Mouse (Mus musculus) lung, adult 2 months (tissue): ENCODE results near the gene Olfr745. TPM values are rescaled to one million over a fixed set of nuclear protein-coding genes. Genes with fewer than 3 reads are reported as not detected.

ENCODE experiments used
- DNase-seq: peaks from one replicate; pipeline ENCODE4 v3.0.0; 2022
- H3K4me1 ChIP-seq: fragments of 200-500 bp; 2 replicates; pipeline ENCODE4 v1.6.1; 2011; ENCODE audit warnings: low read length; ENCODE audit not compliant: control insufficient read depth, insufficient read depth
- H3K4me3 ChIP-seq: fragments of 200-500 bp; replicated peaks from 2 replicates; pipeline ENCODE3; 2011; ENCODE audit warnings: low read depth, mild to moderate bottlenecking, control low read depth, low read length; ENCODE audit errors: extremely low read depth
- CTCF ChIP-seq: fragments of 200-500 bp; IDR thresholded peaks from 2 replicates; pipeline ENCODE4 v1.5.1; 2011; ENCODE audit warnings: mild to moderate bottlenecking, low read length, control low read depth; ENCODE audit not compliant: insufficient read depth
- POLR2A ChIP-seq: fragments of 200-500 bp; IDR thresholded peaks from 2 replicates; pipeline ENCODE4 v1.6.1; 2011; ENCODE audit warnings: low read depth, mild to moderate bottlenecking, control low read depth, low read length, borderline replicate concordance; ENCODE audit errors: extremely low read depth
- WGBS: fragments of 180-500 bp; shearing (Covaris S2); methylation state at CpG from one replicate; pipeline ENCODE4 v1.1.7; 2018; 5-methylcytosine and 5-hydroxymethylcytosine counted together
- polyA plus RNA-seq: library from polyadenylated mRNA; depleted of rRNA; stranded (reverse); fragments of >200 nt; gene quantifications from 2 replicates; pipeline ENCODE4 v1.2.3, GENCODE M21; 2012; rRNA removed

Gene Olfr745
- polyA plus RNA-seq, result not detected in 2 replicates

DNA sequence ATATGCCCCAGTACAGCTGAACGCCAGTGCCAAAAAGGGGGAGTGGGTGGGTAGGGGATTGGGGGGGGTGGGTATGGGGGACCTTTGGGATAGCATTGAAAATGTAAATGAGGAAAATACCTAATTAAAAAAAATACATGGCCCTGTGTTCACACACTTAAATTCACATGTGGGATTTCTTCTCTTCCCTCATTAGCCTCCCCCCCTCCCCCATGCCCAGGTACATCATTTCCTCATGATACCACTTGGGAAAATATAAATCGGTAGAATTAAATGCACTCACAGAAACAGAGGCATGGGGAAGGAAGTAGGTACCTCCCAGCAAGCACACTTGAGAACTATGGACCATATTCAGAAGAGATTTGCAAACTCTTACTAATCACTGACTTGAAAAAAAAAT is at the start of gene Olfr745:
Gene Olfr745 (plus strand): TSS at position 301 of the 400 bp plus-strand sequence.
- H3K4me1 ChIP-seq, result no peaks in the 10 kb centered on the region
- no peak for TF ChIP-seq POLR2A
- no peak for TF ChIP-seq CTCF
- WGBS, result 86% methylated on average over 2 of the region's 2 CpGs
- DNase-seq, result no peak
- no peak within 1 kb of the TSS for H3K4me3 ChIP-seq

DNA sequence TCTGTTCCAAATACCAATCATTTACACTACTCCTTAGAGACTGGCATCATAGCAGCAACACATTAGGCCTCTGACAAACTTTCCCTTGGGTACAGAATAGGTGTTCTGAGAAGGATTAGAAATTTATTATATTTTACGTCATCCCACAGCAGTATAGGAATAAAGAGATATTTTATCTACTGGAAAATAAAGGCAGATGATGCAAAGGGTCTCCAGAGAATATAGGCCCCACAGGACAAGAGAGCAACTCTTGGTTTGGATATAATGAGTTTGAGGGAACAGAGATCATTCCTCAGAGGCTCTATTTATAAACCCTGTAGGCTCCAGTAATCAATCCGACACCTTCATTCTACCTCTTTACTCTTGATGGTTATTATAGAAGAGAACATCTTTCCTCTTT is 24.6 kb upstream of the Olfr745 start, which contains the start of gene Olfr744:
Gene Olfr744 (plus strand): TSS at position 301 of the 400 bp plus-strand sequence.
- no peak within 1 kb of the TSS for H3K4me3 ChIP-seq
- DNase-seq, result no peak
- no peaks in the 10 kb centered on the region for H3K4me1 ChIP-seq
- WGBS, result 89% methylated on average over 2 of the region's 2 CpGs
- no peak for TF ChIP-seq CTCF
- no peak for TF ChIP-seq POLR2A

- Histone ChIP-seq H3K4me3 (no peak within 1 kb of the TSS), H3K4me1 (no peaks in the 10 kb centered on the region)
- no peak for DNase-seq
- no peak for TF ChIP-seq POLR2A
Observed at GRCm38 (mm10) chr14:50646783-50647182, 7.6 kb downstream of the Olfr745 start, which contains the start of gene Olfr746. TSS of gene Olfr746 (plus strand) at chr14:50647083.

DNA sequence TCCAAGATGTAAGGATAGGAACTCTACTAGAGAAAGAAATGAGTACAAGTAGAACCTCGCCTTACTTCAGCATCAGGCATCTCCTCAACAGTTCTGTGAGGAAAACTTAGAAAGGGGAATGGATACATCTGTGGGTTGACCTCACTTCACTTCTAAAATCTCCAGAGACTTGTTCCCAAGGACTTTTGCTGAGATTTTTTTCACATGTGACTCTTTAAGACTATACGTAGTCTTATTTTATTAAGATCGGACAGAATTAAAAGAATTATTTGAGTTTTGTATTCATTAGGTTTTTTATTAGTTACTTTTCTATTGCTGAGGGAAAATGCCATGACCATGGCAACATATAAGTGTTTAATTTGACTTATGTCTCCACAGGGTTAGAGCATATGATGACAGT is 53.9 kb downstream of the Olfr745 start, which contains the start of gene Olfr747:
Gene Olfr747 (minus strand): TSS at position 101 of the 400 bp plus-strand sequence.
- TF ChIP-seq POLR2A, result no peak
- no peak for TF ChIP-seq CTCF
- no peak for DNase-seq
- Histone ChIP-seq H3K4me1 (no peaks in the 10 kb centered on the region), H3K4me3 (no peak within 1 kb of the TSS)
- 90% methylated on average over 3 of the region's 3 CpGs for WGBS

Other genes with a start within 250 kb of the Olfr745 start
- gene Olfr738, start 231.8 kb upstream of the Olfr745 start, polyA plus RNA-seq, result not detected in 2 replicates
- gene Olfr739, start 220.8 kb upstream of the Olfr745 start, polyA plus RNA-seq, result not detected in 2 replicates
- gene Olfr740, start 193.8 kb upstream of the Olfr745 start, polyA plus RNA-seq, result not detected in 2 replicates
- gene Olfr741, start 166.7 kb upstream of the Olfr745 start, polyA plus RNA-seq, result not detected in 2 replicates
- gene Olfr742, start 135.8 kb upstream of the Olfr745 start, polyA plus RNA-seq, result not detected in 2 replicates
- not detected in 2 replicates for gene Olfr743, start 117.5 kb upstream of the Olfr745 start, polyA plus RNA-seq
- not detected in 2 replicates for gene Olfr744, start 24.5 kb upstream of the Olfr745 start, polyA plus RNA-seq
- not detected in 2 replicates for gene Olfr746, start 7.7 kb downstream of the Olfr745 start, polyA plus RNA-seq
- not detected in 2 replicates for gene Olfr747, start 53.8 kb downstream of the Olfr745 start, polyA plus RNA-seq
- gene Olfr748, start 68.0 kb downstream of the Olfr745 start, polyA plus RNA-seq, result not detected in 2 replicates
- gene Olfr749, start 105.7 kb downstream of the Olfr745 start, polyA plus RNA-seq, result not detected in 2 replicates
- 22.4 and 32.2 TPM in 2 replicates for gene Ttc5, start 146.1 kb downstream of the Olfr745 start, polyA plus RNA-seq
- not detected in 2 replicates for gene Ccnb1ip1, start 168.3 kb downstream of the Olfr745 start, polyA plus RNA-seq
- 9.6 and 17.4 TPM in 2 replicates for gene Parp2, start 168.5 kb downstream of the Olfr745 start, polyA plus RNA-seq
- gene Tep1, start 231.2 kb downstream of the Olfr745 start, polyA plus RNA-seq, result 28.1 and 28.6 TPM in 2 replicates